Mouse (Mus musculus) small intestine, adult 2 months (tissue): ENCODE results near the gene Gldn. TPM values are rescaled to one million over a fixed set of nuclear protein-coding genes. Genes with fewer than 3 reads are reported as not detected.

Experiments
- H3K27ac ChIP-seq: fragments of 200-500 bp; 2 replicates; pipeline ENCODE4 v1.5.1; 2012; ENCODE audit warnings: low read depth, low read length, control low read depth, inconsistent platforms; ENCODE audit not compliant: insufficient read depth
- H3K27me3 ChIP-seq: fragments of 200-500 bp; 2 replicates; pipeline ENCODE4 v1.6.1; 2012; ENCODE audit warnings: mild to moderate bottlenecking, moderate library complexity, low read length, inconsistent platforms; ENCODE audit not compliant: control insufficient read depth, insufficient read depth
- H3K36me3 ChIP-seq: fragments of 200-500 bp; 2 replicates; pipeline ENCODE4 v1.6.1; 2012; ENCODE audit warnings: mild to moderate bottlenecking, low read length, control low read depth, inconsistent platforms; ENCODE audit not compliant: control insufficient read depth, insufficient read depth
- H3K4me1 ChIP-seq: fragments of 200-500 bp; 2 replicates; pipeline ENCODE4 v1.6.1; 2012; ENCODE audit warnings: low read length, inconsistent platforms, mixed read lengths; ENCODE audit not compliant: control insufficient read depth, insufficient read depth, insufficient read length
- H3K4me3 ChIP-seq: fragments of 200-500 bp; 2 replicates; pipeline ENCODE4 v1.5.1; 2012; ENCODE audit warnings: low read depth, mild to moderate bottlenecking, control low read depth, inconsistent platforms, low read length, moderate library complexity
- CTCF ChIP-seq: fragments of 200-500 bp; IDR thresholded peaks from 2 replicates; pipeline ENCODE4 v1.5.1; 2012; ENCODE audit warnings: low read depth, mild to moderate bottlenecking, control low read depth, inconsistent platforms, low read length, moderate library complexity, mixed read lengths; ENCODE audit not compliant: insufficient replicate concordance, insufficient read length; ENCODE audit errors: extremely low read depth
- POLR2A ChIP-seq: fragments of 200-500 bp; IDR thresholded peaks from 2 replicates; pipeline ENCODE4 v1.6.1; 2012; ENCODE audit warnings: low read depth, mild to moderate bottlenecking, control low read depth, inconsistent platforms, low read length, moderate library complexity
- WGBS: fragments of 180-500 bp; shearing (Covaris S2); methylation state at CpG from one replicate; pipeline ENCODE4 v1.1.7; 2018; 5-methylcytosine and 5-hydroxymethylcytosine counted together
- polyA plus RNA-seq: library from polyadenylated mRNA; depleted of rRNA; stranded (reverse); fragments of >200 nt; gene quantifications from 2 replicates; pipeline ENCODE4 v1.2.3, GENCODE M21; 2012

The Gldn gene
- polyA plus RNA-seq, 1 experiment = not detected

GRCm38 (mm10) chr9:54279046-54279589 lies 7.2 kb upstream of the Gldn start:
- Histone ChIP-seq H3K4me3 (no peak overlapping the region), H3K36me3 (no peaks in the 10 kb centered on the region), H3K4me1 (no peaks in the 10 kb centered on the region), H3K27me3 (no peaks in the 10 kb centered on the region), H3K27ac (no peak overlapping the region)
- WGBS = 78% methylated on average over 12 of the region's 12 CpGs
- no peak for TF ChIP-seq POLR2A
- no peak for TF ChIP-seq CTCF

- H3K27me3 ChIP-seq = no peaks in the 10 kb centered on the region
- no peaks in the 10 kb centered on the region for H3K36me3 ChIP-seq
- no peak overlapping the region for H3K27ac ChIP-seq
- H3K4me1 ChIP-seq = no peaks in the 10 kb centered on the region
- 74% methylated on average over 5 of the region's 5 CpGs for WGBS
- TF ChIP-seq POLR2A = no peak
- no peak for TF ChIP-seq CTCF
- no peak overlapping the region for H3K4me3 ChIP-seq
Measured at GRCm38 (mm10) chr9:54287804-54288203, 1.5 kb downstream of the Gldn start.

GRCm38 (mm10) chr9:54299389-54299788 lies 13.1 kb downstream of the Gldn start:
- no peaks in the 10 kb centered on the region for H3K4me1 ChIP-seq
- H3K27ac ChIP-seq = no peak overlapping the region
- WGBS = 40% methylated on average over 3 of the region's 3 CpGs
- TF ChIP-seq CTCF = no peak
- no peak for TF ChIP-seq POLR2A
- H3K4me3 ChIP-seq = no peak overlapping the region
- H3K36me3 ChIP-seq = no peaks in the 10 kb centered on the region
- H3K27me3 ChIP-seq = no peaks in the 10 kb centered on the region

DNA sequence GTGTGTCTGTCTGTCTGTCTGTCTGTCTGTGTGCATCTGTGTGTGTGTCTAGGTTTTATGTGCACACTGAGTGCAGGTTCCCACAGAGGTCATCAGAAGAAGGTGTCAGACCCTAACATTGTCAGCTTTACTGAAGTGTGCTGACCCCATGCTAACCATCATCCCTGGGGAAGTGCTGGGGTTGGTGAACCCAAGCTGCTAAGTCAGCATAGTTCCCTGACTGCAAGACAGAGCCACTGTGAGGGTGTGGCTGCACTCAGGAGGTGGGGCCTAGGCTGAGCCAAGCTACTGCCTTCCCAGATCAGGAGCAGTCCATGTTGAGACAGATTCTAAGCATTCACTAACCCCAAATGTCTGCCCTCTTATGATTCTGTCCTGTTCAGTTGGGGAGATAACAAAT lies 13.5 kb downstream of the Gldn start:
- H3K27me3 ChIP-seq = no peaks in the 10 kb centered on the region
- H3K27ac ChIP-seq = no peak overlapping the region
- H3K4me3 ChIP-seq = no peak overlapping the region
- H3K36me3 ChIP-seq = no peaks in the 10 kb centered on the region
- H3K4me1 ChIP-seq = no peaks in the 10 kb centered on the region
- TF ChIP-seq CTCF = no peak
- no peak for TF ChIP-seq POLR2A

- WGBS = 68% methylated on average over 4 of the region's 4 CpGs
- H3K4me1 ChIP-seq = no peaks in the 10 kb centered on the region
Measured at GRCm38 (mm10) chr9:54301255-54301654, 15.0 kb downstream of the Gldn start.

GRCm38 (mm10) chr9:54308209-54308608 lies 21.9 kb downstream of the Gldn start:
- no peaks in the 10 kb centered on the region for H3K36me3 ChIP-seq
- no peaks in the 10 kb centered on the region for H3K27me3 ChIP-seq
- no peak overlapping the region for H3K4me3 ChIP-seq
- 62% methylated on average over 1 of the region's 1 CpGs for WGBS
- H3K27ac ChIP-seq = no peak overlapping the region
- no peaks in the 10 kb centered on the region for H3K4me1 ChIP-seq
- TF ChIP-seq CTCF (no peak), POLR2A (no peak)

More at GRCm38 (mm10) chr9:54301255-54301654, 15.0 kb downstream of the Gldn start:
- no peaks in the 10 kb centered on the region for H3K36me3 ChIP-seq
- no peak overlapping the region for H3K27ac ChIP-seq
- no peak for TF ChIP-seq CTCF
- no peak overlapping the region for H3K4me3 ChIP-seq
- H3K27me3 ChIP-seq = no peaks in the 10 kb centered on the region

DNA sequence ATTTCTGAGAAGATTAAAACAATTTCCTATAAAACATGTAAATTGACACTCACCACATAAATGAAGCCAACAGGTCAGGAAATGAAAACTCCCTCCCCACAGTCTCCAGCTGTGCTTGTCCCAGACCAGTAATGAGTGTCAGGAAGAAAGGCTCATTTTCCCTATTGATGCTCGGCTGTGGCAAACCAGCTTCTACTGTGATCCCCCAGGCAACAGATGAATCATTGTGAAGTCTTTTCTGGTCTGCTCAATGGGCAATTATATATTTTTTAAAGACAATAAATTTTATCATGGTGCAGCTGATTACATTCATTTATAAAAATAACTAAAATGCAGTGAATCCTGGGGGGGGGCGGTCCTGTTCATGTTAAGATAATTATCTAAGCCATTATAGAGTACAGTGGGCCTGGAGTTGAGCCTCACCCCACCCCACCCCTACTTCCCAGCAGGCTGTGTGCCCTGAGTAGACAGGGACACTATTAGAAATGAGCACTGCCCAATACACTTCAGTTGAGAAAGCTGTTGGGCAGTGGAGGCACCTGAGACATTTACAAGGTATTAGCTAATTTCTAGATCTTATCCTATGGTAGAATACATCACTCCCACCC lies 22.6 kb downstream of the Gldn start:
- Histone ChIP-seq H3K27ac (no peak overlapping the region), H3K4me1 (no peaks in the 10 kb centered on the region), H3K36me3 (no peaks in the 10 kb centered on the region), H3K4me3 (no peak overlapping the region), H3K27me3 (no peaks in the 10 kb centered on the region)
- TF ChIP-seq POLR2A (no peak), CTCF (no peak)
- 69% methylated on average over 2 of the region's 2 CpGs for WGBS
